Mouse (Mus musculus) ZHBTc4 (cell line): Measurements from ENCODE around the gene Tmem114.

Experiments used
- DNase-seq: peaks from one replicate; pipeline ENCODE4 v3.0.0-alpha.2; 2011; ENCODE audit warnings: low read depth, low spot score

The Tmem114 gene

DNA sequence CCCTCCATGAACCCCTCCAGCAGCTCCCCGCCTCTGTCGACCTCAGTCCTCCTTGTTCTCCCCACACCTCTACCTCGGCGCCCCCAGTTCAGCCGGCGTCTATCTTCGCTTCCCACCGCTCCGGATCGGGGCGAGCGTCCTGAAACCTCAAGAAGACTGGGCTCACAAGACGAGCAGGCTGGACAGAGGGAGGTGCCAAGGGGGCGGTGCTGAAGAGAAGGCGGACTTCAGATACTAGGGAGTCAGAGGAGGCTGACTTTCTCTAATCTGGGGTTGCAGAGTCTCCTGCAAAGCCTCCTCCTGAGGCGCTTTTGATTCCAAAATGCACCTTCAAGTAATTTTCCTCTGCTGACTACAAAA lies at the start of gene Tmem114:
Gene Tmem114, minus strand, starts transcription at position 166 of the 360 bp plus-strand sequence.
- DNase-seq: peak; percentile 44

- DNase-seq: peak; percentile 98
Observed at GRCm38 (mm10) chr16:8470603-8471481, 45.9 kb upstream of the Tmem114 start, which contains the start of gene Mettl22. Gene Mettl22 (plus strand): TSS chr16:8470788.

- DNase-seq: no peak
Observed at GRCm38 (mm10) chr16:8470132-8470531, 45.2 kb upstream of the Tmem114 start.

DNA sequence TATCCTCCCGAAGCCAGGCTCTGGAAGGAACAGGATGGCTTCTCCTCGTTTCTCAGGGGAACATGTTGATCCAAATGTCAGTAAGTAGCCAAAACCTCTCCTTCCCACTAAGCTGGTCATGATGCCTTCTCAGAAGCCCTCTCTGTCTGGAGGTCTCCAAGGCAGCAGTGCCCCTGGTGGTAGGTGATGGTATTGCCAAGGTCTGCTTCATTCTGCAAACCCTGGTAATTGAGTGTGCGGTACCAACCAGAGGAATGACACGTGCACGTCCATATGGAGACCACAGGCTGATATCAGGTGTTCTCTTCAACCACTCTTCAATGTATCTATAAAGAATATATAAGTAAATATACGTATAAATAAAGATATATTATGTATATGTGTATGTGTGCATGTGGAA lies 34.2 kb upstream of the Tmem114 start:
- DNase-seq: peak; percentile 80

GRCm38 (mm10) chr16:8458391-8458790 lies 33.5 kb upstream of the Tmem114 start:
- no peak for DNase-seq

GRCm38 (mm10) chr16:8455221-8455620 lies 30.3 kb upstream of the Tmem114 start:
- no peak for DNase-seq

GRCm38 (mm10) chr16:8453301-8453700 lies 28.4 kb upstream of the Tmem114 start:
- no peak for DNase-seq

DNA sequence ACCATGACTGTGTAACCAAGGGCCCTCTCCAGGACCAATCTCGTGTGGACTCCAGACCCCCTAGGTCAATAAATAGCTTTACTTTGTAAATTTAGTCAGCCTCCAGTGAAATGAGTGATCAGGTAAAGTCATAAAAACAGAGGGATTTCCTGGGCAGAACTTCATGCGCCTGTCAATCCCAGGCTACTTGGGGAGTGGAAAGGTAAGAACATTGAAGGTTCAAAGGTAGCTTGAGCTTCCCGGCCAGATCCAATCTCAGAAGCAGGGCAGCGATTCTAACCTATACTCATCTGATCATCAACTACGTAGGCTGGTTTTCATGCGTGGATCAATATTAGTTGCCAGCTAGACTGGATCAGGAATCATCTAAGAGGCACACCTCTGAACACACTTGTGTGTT lies 21.3 kb upstream of the Tmem114 start:
- DNase-seq: no peak

DNA sequence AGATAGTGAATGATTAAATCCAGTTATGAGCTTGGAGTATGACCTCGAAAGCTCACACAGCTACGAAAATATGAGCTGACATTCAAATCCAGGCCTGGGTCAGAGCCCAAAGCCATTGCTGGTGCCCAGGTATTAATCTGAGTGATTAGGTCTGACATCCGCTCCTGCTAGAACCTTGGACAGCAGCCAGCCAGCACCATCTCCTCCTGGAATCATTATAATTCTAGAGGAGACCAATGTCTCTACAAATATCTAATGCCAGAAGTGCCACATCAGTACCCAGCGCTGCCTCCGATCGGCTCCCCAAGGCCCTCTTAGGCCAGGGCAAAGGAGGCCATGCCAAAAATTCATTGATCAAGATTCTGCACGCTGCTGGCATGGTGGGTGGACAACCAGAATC lies 20.0 kb upstream of the Tmem114 start:
- DNase-seq: no peak

DNA sequence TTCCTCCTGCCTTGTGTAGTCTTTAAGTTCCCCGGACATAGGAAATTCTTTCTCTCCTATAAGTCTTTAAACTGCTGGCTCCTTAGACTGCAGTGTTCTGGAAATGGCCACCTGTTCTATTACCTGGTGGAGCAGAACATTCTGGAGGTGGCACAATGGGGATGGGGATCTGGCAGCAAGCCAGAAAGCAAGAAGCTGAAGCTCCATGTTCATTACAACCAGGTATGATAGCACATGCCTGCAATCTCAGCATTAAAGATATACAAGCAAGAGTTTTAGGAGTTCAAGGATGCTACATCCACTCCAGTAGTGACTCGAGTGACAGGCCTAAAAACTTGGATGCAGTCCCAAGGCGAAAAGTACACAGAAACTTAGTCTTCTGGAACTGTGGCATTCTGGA lies 7.7 kb upstream of the Tmem114 start:
- DNase-seq: no peak

- no peak for DNase-seq
Observed at GRCm38 (mm10) chr16:8429531-8429930, 4.6 kb upstream of the Tmem114 start.

DNA sequence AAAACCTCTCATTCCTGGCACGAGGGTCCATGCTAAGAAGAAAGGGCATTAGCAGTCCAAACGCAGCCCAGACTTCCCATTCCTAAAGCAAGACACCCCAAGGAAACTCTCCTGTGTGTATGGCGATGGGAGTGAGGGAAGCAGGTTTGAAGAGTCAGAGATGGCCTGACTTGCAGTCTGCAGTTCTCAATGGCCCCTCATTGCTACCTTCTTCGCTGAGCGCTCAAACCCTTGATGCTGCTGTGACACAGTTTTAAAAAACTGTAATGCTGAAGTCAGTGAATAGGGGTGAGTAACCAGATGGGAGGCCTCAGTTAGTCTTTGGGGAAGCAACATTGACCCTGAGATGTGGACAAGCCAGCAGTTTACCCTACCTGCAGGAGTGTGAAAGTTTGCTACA lies 800 bp upstream of the Tmem114 start:
- no peak for DNase-seq

DNA sequence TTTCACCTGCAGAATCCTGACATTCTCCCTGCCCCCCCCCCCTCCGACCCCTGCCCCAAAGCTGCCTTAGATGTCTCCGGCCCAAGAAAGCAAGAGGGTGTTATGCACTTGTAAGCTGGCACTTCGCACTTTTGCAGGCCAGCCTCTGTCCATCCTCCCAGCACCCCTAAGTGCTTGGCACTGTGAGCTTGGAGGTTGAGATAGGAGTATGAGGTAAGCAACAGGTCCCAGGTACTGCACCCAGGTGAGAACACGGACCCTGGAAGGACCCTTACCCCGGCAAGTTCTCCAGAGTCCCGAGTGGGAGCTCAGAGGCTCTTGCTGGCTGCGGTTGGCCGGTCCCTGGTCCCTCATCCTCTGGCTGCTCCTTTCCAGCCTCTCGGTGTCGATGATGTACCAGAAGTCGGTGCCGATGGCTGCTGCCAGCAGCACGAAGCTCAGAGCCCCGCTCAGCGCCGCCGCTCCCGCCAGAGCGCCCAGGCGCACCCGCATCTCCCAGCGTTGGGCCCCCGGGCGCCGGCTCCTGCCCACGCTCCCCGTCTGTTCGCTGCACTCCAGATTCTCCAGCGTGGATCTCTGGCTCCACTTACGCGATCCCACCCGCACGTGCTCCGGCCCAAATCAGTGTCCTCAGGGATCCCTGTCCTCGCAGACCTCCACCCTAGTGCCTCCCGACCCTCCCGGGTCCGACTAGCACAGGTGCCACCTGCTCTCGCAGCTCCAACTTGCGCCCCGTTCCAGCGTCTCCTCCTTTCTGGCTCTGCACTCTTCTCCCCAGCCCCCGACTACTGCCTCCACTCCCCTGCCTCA lies 570 bp downstream of the Tmem114 start:
- DNase-seq: peak; percentile 34

DNA sequence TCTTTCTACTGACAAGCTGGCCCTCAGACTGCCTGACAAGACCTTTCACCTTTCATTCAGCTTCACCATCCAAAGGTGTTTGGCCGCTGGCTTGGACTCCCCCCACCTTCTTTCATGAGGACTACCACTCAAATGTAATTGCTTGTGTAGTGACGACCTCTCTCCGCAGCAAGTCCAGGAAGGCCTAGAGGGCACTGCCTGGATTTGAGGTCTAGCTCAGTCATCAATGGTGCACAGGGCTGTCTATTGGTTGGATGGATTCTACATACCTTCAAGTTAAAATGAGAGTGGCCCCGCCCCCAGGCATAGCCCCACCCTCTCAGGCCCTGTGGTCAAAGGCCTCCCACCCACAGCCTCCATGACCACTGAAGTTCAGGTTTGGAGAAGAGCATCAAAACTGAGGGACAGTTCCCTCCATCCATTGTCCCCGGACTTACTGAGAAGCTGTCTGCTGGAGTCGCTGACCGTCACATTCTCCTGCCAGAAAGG lies 1.3 kb downstream of the Tmem114 start:
- no peak for DNase-seq

DNA sequence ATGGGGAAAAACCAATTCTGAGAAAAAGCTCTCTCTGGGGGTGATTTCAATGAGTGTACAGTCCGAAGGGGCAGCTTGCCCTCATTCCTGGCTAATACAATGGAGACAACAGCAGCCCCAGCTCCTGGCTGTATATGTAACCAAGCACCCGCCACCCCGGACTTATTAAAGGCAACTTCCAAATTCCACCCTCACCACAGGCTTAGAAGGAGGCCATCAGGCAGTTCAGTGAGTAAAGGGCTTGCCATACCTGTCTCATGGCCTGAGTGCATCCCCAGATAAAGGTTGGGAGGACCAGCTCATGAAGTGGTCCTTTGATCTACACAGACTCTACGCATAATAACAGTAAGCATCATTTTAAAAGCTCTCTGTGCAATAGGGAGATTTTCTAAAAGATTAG lies 4.1 kb downstream of the Tmem114 start:
- DNase-seq: no peak

DNA sequence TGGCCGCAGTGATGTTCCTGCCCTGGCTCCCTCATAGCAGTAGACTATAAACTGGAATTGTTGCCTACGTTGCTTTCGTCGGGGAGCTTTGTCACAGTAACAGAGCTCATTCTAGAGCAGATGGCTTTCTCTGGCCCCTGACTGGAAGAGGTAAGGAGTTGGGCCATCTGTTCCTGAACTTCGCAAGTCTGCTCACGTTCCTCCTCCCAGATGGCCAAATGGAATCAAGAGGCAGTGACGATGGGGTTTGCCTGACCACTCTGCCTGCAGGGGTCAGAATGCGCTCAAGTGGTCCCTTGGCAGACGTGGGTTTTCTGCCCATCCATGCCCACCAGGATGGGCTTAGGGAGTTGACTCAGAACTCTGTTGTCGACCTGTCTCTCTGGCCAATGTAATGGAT lies 4.6 kb downstream of the Tmem114 start:
- DNase-seq: no peak

DNA sequence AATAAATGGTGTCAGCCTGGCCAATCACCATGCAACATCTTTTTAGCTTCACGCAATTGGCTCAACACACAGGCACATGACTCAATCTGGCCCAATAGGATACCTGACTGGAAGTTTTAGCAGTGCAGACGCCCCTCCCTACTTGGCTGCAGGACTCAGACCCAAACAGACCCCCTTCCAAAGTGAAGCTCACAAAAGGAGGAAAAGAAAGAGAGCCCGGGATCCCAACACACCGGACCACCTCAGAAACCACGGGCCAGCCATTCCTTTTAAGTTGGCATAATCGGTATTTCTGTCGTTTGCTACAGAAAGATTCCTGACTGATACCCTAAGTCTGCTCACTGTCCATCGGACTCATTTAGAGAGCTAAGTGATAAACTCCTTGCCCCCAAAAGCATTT lies 5.3 kb downstream of the Tmem114 start:
- DNase-seq: no peak

DNA sequence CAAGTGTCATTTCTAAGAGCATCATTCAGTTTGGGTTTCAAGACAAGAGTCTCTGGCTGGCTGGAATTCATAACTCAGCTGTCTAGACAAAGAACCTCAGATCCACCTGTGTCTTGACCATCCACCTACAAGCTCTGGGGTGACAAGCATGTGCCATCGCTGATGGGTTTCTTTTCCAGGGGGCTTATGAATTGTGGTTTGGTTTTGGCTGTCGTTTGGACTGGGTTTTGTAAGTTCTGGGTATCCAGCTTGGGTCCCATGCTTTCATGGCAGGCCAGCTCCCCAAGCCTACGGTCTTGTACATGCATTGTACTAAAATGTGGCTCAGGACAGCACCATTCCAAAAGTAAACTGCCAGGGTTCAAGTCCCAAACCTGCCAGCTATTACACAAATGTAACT lies 6.8 kb downstream of the Tmem114 start:
- no peak for DNase-seq

DNA sequence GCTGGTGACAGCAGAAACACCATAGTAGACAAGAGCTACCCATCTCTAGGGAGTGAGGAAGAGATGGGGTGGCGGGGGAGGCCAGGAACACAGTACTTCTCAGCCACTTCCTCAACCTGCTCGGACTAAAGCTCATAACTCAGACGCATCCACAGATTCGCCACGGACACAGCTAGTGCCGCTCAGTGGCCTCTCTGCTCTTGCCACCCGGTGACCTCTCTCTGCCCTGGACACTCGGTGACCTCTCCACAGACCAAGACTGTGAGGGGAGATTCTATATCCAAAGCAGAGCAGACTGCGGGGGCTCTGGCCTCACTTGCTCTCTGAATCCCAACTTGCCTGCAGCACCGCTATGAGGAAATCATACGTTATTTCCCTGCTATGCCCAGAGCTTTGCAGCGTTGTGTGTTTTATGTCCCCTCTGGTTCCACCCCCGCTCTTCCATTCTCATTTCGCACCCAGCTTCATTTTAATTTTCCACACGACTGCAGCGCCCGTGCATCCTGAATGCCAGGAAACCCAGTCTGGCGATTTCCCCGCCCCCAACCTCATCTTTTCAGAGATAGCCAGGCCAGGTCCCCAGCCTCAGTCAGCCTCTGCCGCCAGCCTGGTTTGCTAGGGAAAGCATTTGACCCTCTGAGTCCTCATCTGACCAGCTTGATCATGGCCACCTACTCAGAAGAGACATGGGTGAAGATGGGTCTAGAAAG lies 7.8 kb downstream of the Tmem114 start:
- no peak for DNase-seq

- no peak for DNase-seq
Observed at GRCm38 (mm10) chr16:8415996-8416395, 8.9 kb downstream of the Tmem114 start.

DNA sequence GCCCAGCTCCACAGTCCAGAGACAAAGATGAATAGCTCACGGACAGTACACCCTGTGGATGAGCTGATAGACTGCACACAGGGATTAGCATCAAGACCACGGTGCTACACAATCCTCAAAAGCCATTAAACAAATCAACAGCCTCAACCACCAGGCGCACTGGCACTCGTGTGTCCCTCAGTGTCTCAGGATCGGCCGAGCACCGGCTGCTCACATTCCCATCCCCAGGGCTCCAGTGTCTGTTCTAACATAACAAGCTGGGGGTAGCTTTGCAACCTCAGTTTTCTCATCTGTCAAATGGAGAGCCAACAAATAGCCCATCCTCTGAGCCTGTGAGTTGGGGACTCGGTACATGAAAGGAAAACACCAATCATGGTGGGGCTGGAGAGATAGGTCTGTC lies 11.5 kb downstream of the Tmem114 start:
- DNase-seq: no peak

DNA sequence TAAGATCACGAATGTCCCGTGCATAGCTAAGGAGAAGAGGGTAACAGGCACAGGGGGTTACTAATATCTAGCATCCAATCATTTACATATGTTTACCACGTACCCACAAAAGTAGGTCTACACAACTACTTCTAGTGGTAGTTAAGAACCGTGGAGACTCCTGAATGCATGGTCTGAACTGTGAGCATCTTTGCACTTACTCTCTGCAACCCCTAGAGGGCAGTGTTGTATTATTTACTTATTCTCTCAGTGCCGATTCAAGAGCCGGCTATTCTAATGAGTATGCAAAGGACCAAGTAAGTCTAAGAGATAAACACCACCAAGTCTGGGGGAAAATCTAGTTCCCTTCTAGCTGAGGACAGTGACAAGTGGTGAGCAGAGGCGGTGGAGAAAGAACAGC lies 12.7 kb downstream of the Tmem114 start:
- peak; percentile 83 for DNase-seq
